Mouse (Mus musculus) urinary bladder, adult 2 months (tissue): ENCODE results near the gene Rpl35a. TPM values are rescaled to one million over a fixed set of nuclear protein-coding genes. Genes with fewer than 3 reads are reported as not detected.

ENCODE experiments used
- polyA plus RNA-seq: library from polyadenylated mRNA; depleted of rRNA; stranded (reverse); fragments of >200 nt; gene quantifications from 2 replicates; pipeline ENCODE4 v1.2.3, GENCODE M21; 2012; rRNA removed

Rpl35a gene
- polyA plus RNA-seq, 1 experiment: 1,643 TPM

Other genes with a start within 250 kb of the Rpl35a start
- not detected in 2 replicates for gene Smbd1, start 246.0 kb upstream of the Rpl35a start, polyA plus RNA-seq
- 49.7 and 51.4 TPM in 2 replicates for gene Fyttd1, start 179.0 kb upstream of the Rpl35a start, polyA plus RNA-seq
- gene Rubcn, start 178.7 kb upstream of the Rpl35a start, polyA plus RNA-seq: 38.1 and 38.6 TPM in 2 replicates
- 25.1 and 26.9 TPM in 2 replicates for gene Lrch3, start 142.4 kb upstream of the Rpl35a start, polyA plus RNA-seq
- gene Iqcg, start 235 bp upstream of the Rpl35a start, polyA plus RNA-seq: 0.29 and 0.69 TPM in 2 replicates
- gene Lmln, start 6.1 kb downstream of the Rpl35a start, polyA plus RNA-seq: 1.8 and 1.9 TPM in 2 replicates
- gene Osbpl11, start 128.6 kb downstream of the Rpl35a start, polyA plus RNA-seq: 12.1 and 13.6 TPM in 2 replicates
- 21.2 and 29.7 TPM in 2 replicates for gene Snx4, start 195.0 kb downstream of the Rpl35a start, polyA plus RNA-seq